Mouse (Mus musculus): ENCODE measurements around the gene Slc16a2. TPM values are rescaled to one million over a fixed set of nuclear protein-coding genes. Genes with fewer than 3 reads are reported as not detected.

The Slc16a2 gene
- polyA plus RNA-seq, 1 experiment from 2014 or later = 22.7 TPM

GRCm38 (mm10) chrX:103695165-103695996 lies 126.4 kb downstream of the Slc16a2 start:
- 0 out of 2 replicates have a peak overlapping the region, but pooled peaks have one; percentile 6 for H3K27ac ChIP-seq (replicated peaks; ENCODE audit: low read depth, low read length)
- under 1% methylated on average over 40 of the region's 41 CpGs for WGBS
- H3K4me1 ChIP-seq (ENCODE audit: control insufficient read depth, insufficient read depth, low read length) = no peaks in the 10 kb centered on the region
- DNase-seq (ENCODE audit: low spot score) (peak; percentile 66), ATAC-seq (ENCODE audit: insufficient number of reproducible peaks, low FRiP score, low TSS enrichment, low read depth) (peak; percentile 70)
- peak overlapping the region; percentile 70 for H3K4me2 ChIP-seq (ENCODE audit: low read depth, severe bottlenecking)
- H3K27me3 ChIP-seq (ENCODE audit: control insufficient read depth, insufficient read depth, low read length) = peaks cover 46% of the 10 kb centered on the region
- H3K36me3 ChIP-seq (ENCODE audit: control insufficient read depth, insufficient read depth, low read length) = no peaks in the 10 kb centered on the region
- H3K4me3 ChIP-seq (ENCODE audit: low read depth, low read length) = peak overlapping the region; percentile 32
- H3K9ac ChIP-seq (ENCODE audit: low read length) = peak overlapping the region; percentile 27
- no peaks in the 10 kb centered on the region for H3K9me3 ChIP-seq (ENCODE audit: control insufficient read depth, low read length)

DNA sequence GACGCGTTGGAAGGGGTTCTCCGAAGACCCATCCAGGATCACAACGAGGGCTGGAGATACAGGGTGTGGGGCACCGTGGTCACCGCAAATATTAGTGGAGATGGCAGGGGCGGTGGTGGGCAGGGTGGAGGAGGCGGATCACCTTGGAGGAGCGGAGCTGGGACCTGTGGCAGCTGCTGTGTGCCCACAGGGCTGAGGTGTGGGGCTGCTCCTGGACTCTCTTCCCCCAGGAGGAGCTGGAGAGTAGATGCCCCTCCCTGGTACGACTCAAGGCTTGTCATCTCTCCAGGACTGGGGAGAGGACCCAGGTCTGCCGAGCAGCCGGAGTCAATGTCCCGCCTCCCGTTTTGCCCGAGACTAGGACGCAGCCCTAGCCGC lies 127.0 kb downstream of the Slc16a2 start:
- H3K27me3 ChIP-seq (ENCODE audit: control insufficient read depth, insufficient read depth, low read length) = peaks cover 44% of the 10 kb centered on the region
- no peaks in the 10 kb centered on the region for H3K36me3 ChIP-seq (ENCODE audit: control insufficient read depth, insufficient read depth, low read length)
- H3K4me2 ChIP-seq (ENCODE audit: low read depth, severe bottlenecking) = peak overlapping the region; percentile 70
- peak overlapping the region; percentile 32 for H3K4me3 ChIP-seq (ENCODE audit: low read depth, low read length)
- 7% methylated on average over 17 of the region's 17 CpGs for WGBS
- DNase-seq (ENCODE audit: low spot score) (no peak), ATAC-seq (ENCODE audit: insufficient number of reproducible peaks, low FRiP score, low TSS enrichment, low read depth) (peak; percentile 53)
- no peaks in the 10 kb centered on the region for H3K4me1 ChIP-seq (ENCODE audit: control insufficient read depth, insufficient read depth, low read length)
- no peaks in the 10 kb centered on the region for H3K9me3 ChIP-seq (ENCODE audit: control insufficient read depth, low read length)
- no peak overlapping the region for H3K27ac ChIP-seq (replicated peaks; ENCODE audit: low read depth, low read length)
- H3K9ac ChIP-seq (ENCODE audit: low read length) = peak overlapping the region; percentile 27; the same call in 1 of the 2 replicates

DNA sequence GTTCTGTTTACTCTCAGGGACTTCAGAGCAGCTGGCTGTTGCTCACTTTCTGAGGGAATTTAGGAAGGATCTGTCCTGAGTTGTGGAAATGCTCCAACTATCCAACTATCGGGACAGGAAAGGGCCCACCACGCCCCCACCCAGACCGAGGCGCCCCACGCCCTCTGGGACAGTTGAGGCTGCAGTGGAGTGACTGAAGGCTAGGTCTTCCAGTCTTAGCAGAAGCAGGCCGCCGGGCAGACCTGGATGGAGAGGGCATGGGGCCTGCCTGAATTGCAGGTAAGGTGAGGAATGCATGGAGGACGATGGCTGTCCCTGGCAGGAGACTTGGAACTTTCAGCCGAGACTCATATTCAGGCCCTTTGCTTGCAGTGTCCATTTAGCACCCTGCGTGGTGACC lies 127.4 kb downstream of the Slc16a2 start:
- Histone ChIP-seq H3K27ac (replicated peaks; ENCODE audit: low read depth, low read length) (no peak overlapping the region), H3K27me3 (ENCODE audit: control insufficient read depth, insufficient read depth, low read length) (peaks cover 40% of the 10 kb centered on the region), H3K4me1 (ENCODE audit: control insufficient read depth, insufficient read depth, low read length) (no peaks in the 10 kb centered on the region), H3K4me3 (ENCODE audit: low read depth, low read length) (no peak overlapping the region), H3K36me3 (ENCODE audit: control insufficient read depth, insufficient read depth, low read length) (no peaks in the 10 kb centered on the region), H3K9me3 (ENCODE audit: control insufficient read depth, low read length) (no peaks in the 10 kb centered on the region), H3K4me2 (ENCODE audit: low read depth, severe bottlenecking) (peak overlapping the region; percentile 70), H3K9ac (ENCODE audit: low read length) (no peak overlapping the region)
- DNase-seq (ENCODE audit: low spot score) (no peak), ATAC-seq (ENCODE audit: insufficient number of reproducible peaks, low FRiP score, low TSS enrichment, low read depth) (no peak)
- WGBS = 21% methylated on average over 10 of the region's 10 CpGs

- 85% methylated on average over 5 of the region's 5 CpGs for WGBS
- H3K27me3 ChIP-seq (ENCODE audit: control insufficient read depth, insufficient read depth, low read length) = peaks cover 44% of the 10 kb centered on the region
- no peak overlapping the region for H3K4me2 ChIP-seq (ENCODE audit: low read depth, severe bottlenecking)
- no peak overlapping the region for H3K9ac ChIP-seq (ENCODE audit: low read length)
- no peak overlapping the region for H3K27ac ChIP-seq (replicated peaks; ENCODE audit: low read depth, low read length)
- DNase-seq (ENCODE audit: low spot score) (no peak), ATAC-seq (ENCODE audit: insufficient number of reproducible peaks, low FRiP score, low TSS enrichment, low read depth) (no peak)
- H3K9me3 ChIP-seq (ENCODE audit: control insufficient read depth, low read length) = no peaks in the 10 kb centered on the region
- no peak overlapping the region for H3K4me3 ChIP-seq (ENCODE audit: low read depth, low read length)
- H3K36me3 ChIP-seq (ENCODE audit: control insufficient read depth, insufficient read depth, low read length) = no peaks in the 10 kb centered on the region
- no peaks in the 10 kb centered on the region for H3K4me1 ChIP-seq (ENCODE audit: control insufficient read depth, insufficient read depth, low read length)
Measured at GRCm38 (mm10) chrX:103692916-103693315, 128.9 kb downstream of the Slc16a2 start.

GRCm38 (mm10) chrX:103688551-103688950 lies 133.2 kb downstream of the Slc16a2 start:
- no peak overlapping the region for H3K4me2 ChIP-seq (ENCODE audit: low read depth, severe bottlenecking)
- H3K36me3 ChIP-seq (ENCODE audit: control insufficient read depth, insufficient read depth, low read length) = no peaks in the 10 kb centered on the region
- H3K9me3 ChIP-seq (ENCODE audit: control insufficient read depth, low read length) = no peaks in the 10 kb centered on the region
- no peak for ATAC-seq (ENCODE audit: insufficient number of reproducible peaks, low FRiP score, low TSS enrichment, low read depth)
- H3K4me1 ChIP-seq (ENCODE audit: control insufficient read depth, insufficient read depth, low read length) = no peaks in the 10 kb centered on the region
- H3K4me3 ChIP-seq (ENCODE audit: low read depth, low read length) = no peak overlapping the region
- no peak for DNase-seq (ENCODE audit: low spot score)
- H3K9ac ChIP-seq (ENCODE audit: low read length) = no peak overlapping the region
- 91% methylated on average over 2 of the region's 2 CpGs for WGBS
- H3K27ac ChIP-seq (replicated peaks; ENCODE audit: low read depth, low read length) = no peak overlapping the region
- H3K27me3 ChIP-seq (ENCODE audit: control insufficient read depth, insufficient read depth, low read length) = peaks cover 21% of the 10 kb centered on the region

GRCm38 (mm10) chrX:103674674-103675073 lies 147.1 kb downstream of the Slc16a2 start:
- Histone ChIP-seq H3K27ac (replicated peaks; ENCODE audit: low read depth, low read length) (no peak overlapping the region), H3K4me3 (ENCODE audit: low read depth, low read length) (no peak overlapping the region), H3K4me1 (ENCODE audit: control insufficient read depth, insufficient read depth, low read length) (no peaks in the 10 kb centered on the region), H3K9me3 (ENCODE audit: control insufficient read depth, low read length) (no peaks in the 10 kb centered on the region), H3K9ac (ENCODE audit: low read length) (no peak overlapping the region), H3K36me3 (ENCODE audit: control insufficient read depth, insufficient read depth, low read length) (no peaks in the 10 kb centered on the region), H3K27me3 (ENCODE audit: control insufficient read depth, insufficient read depth, low read length) (0 out of 2 replicates have a peak, but pooled peaks cover 2% of the 10 kb centered on the region), H3K4me2 (ENCODE audit: low read depth, severe bottlenecking) (no peak overlapping the region)
- DNase-seq (ENCODE audit: low spot score) = no peak
- ATAC-seq (ENCODE audit: insufficient number of reproducible peaks, low FRiP score, low TSS enrichment, low read depth) = no peak
- 18% methylated on average over 2 of the region's 2 CpGs for WGBS

DNA sequence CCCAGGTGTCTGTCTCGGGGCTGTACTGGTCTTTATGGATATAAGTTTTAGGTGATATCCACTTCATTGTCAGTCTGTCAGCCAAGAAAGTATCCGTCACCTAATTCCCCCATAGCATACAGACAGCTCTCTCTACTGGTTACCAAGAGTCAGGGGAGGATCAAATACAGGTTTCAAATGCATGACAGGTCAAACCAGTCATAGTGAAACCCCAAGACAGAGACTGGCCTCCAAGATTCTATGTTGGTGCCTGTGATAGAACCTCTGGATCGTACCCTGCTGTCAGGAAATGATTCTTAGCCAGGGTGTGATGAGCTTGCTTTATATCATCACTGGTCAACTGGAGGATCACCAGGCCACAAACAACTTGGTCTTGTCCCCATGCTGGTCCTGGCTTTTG lies 148.0 kb downstream of the Slc16a2 start:
- Histone ChIP-seq H3K4me2 (ENCODE audit: low read depth, severe bottlenecking) (no peak overlapping the region), H3K4me3 (ENCODE audit: low read depth, low read length) (no peak overlapping the region), H3K27ac (replicated peaks; ENCODE audit: low read depth, low read length) (no peak overlapping the region), H3K9ac (ENCODE audit: low read length) (no peak overlapping the region), H3K36me3 (ENCODE audit: control insufficient read depth, insufficient read depth, low read length) (no peaks in the 10 kb centered on the region), H3K9me3 (ENCODE audit: control insufficient read depth, low read length) (no peaks in the 10 kb centered on the region), H3K27me3 (ENCODE audit: control insufficient read depth, insufficient read depth, low read length) (0 out of 2 replicates have a peak, but pooled peaks cover 2% of the 10 kb centered on the region), H3K4me1 (ENCODE audit: control insufficient read depth, insufficient read depth, low read length) (no peaks in the 10 kb centered on the region)
- DNase-seq (ENCODE audit: low spot score) (no peak), ATAC-seq (ENCODE audit: insufficient number of reproducible peaks, low FRiP score, low TSS enrichment, low read depth) (no peak)
- WGBS = 72% methylated on average over 3 of the region's 3 CpGs

GRCm38 (mm10) chrX:103670245-103670644 lies 151.5 kb downstream of the Slc16a2 start:
- Histone ChIP-seq H3K4me2 (ENCODE audit: low read depth, severe bottlenecking) (no peak overlapping the region), H3K9me3 (ENCODE audit: control insufficient read depth, low read length) (no peaks in the 10 kb centered on the region), H3K4me3 (ENCODE audit: low read depth, low read length) (no peak overlapping the region), H3K4me1 (ENCODE audit: control insufficient read depth, insufficient read depth, low read length) (no peaks in the 10 kb centered on the region), H3K9ac (ENCODE audit: low read length) (no peak overlapping the region), H3K27me3 (ENCODE audit: control insufficient read depth, insufficient read depth, low read length) (0 out of 2 replicates have a peak, but pooled peaks cover 2% of the 10 kb centered on the region), H3K27ac (replicated peaks; ENCODE audit: low read depth, low read length) (no peak overlapping the region), H3K36me3 (ENCODE audit: control insufficient read depth, insufficient read depth, low read length) (no peaks in the 10 kb centered on the region)
- ATAC-seq (ENCODE audit: insufficient number of reproducible peaks, low FRiP score, low TSS enrichment, low read depth) = no peak
- DNase-seq (ENCODE audit: low spot score) = no peak

All from limb, embryonic 11.5 days (tissue).